Mouse (Mus musculus) neural tube, embryonic 14.5 days (tissue): ENCODE measurements at regions not wholly inside any gene's neighbourhood (a gene's known extent, or its start where the extent isn't known, plus 50 kb on each side); places are given as distances from the start of the nearest gene placed in this dataset.

ENCODE experiments used
- ATAC-seq: fragments of 200-750 bp; cut with Nextera tagmentation; 2 replicates; pipeline ENCODE4 v1.8.0; 2017; ENCODE audit warnings: low read depth, mild to moderate bottlenecking, moderate TSS enrichment, moderate library complexity
- H3K27ac ChIP-seq: fragments of 300-500 bp; sonication (generic); 2 replicates; pipeline ENCODE4 v1.5.1; 2014; ENCODE audit warnings: low read depth, mild to moderate bottlenecking, control low read depth, low read length, moderate library complexity, mixed read lengths
- H3K27me3 ChIP-seq: fragments of 300-500 bp; sonication (generic); 2 replicates; pipeline ENCODE4 v1.6.1; 2014; ENCODE audit warnings: low read length; ENCODE audit not compliant: control insufficient read depth, insufficient read depth
- H3K36me3 ChIP-seq: fragments of 300-500 bp; sonication (generic); 2 replicates; pipeline ENCODE4 v1.6.1; 2014; ENCODE audit warnings: low read length, mixed read lengths; ENCODE audit not compliant: control insufficient read depth, insufficient read depth
- H3K4me1 ChIP-seq: fragments of 300-500 bp; sonication (generic); 2 replicates; pipeline ENCODE4 v1.6.1; 2014; ENCODE audit warnings: low read length; ENCODE audit not compliant: control insufficient read depth, insufficient read depth
- H3K4me2 ChIP-seq: fragments of 300-500 bp; sonication (generic); 2 replicates; pipeline ENCODE4 v1.6.1; 2014; ENCODE audit warnings: mild to moderate bottlenecking, low read depth, low read length, control low read depth
- H3K4me3 ChIP-seq: fragments of 300-500 bp; sonication (generic); 2 replicates; pipeline ENCODE4 v1.5.1; 2014; ENCODE audit warnings: low read depth, low read length, control low read depth, mixed read lengths
- H3K9ac ChIP-seq: fragments of 300-500 bp; sonication (generic); replicated peaks from 2 replicates; pipeline ENCODE4 v1.6.1; 2014; ENCODE audit warnings: low read depth, mild to moderate bottlenecking, control low read depth, low read length, mixed read lengths
- H3K9me3 ChIP-seq: fragments of 300-500 bp; sonication (generic); 2 replicates; pipeline ENCODE4 v1.6.1; 2016; ENCODE audit warnings: low read length; ENCODE audit not compliant: control insufficient read depth
- WGBS: fragments of 180-500 bp; shearing (Covaris S2); extraction: QIAGEN DNeasy Blood & Tissue Kit; methylation state at CpG from one replicate; pipeline ENCODE4 v1.1.7; 2014; 5-methylcytosine and 5-hydroxymethylcytosine counted together

DNA sequence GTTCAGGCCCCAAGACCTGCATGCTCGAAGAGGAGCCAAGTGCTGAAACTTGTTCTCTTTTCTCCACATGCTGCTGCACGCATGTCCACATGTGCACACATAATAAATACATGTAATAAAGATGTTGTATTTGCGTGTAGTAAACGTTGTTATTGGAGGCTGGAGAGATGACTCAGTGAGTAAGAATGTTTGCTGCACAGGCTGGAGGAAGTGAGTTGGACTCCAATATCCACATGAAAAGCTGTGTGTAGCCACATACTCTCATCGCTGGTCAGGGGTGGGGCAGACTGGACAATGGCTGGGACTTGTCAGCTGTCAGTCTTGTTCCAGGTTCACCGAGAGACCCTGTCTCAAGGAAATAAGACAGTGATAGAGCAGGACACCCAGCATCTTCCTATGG, 147.8 kb downstream of the Mtx2 start:
- Histone ChIP-seq H3K27me3 (no peaks in the 10 kb centered on the region), H3K36me3 (no peaks in the 10 kb centered on the region), H3K27ac (no peak overlapping the region), H3K4me2 (no peak overlapping the region), H3K4me1 (no peaks in the 10 kb centered on the region; the same call in 1 of the 2 replicates), H3K9me3 (no peaks in the 10 kb centered on the region), H3K4me3 (no peak overlapping the region), H3K9ac (no peak overlapping the region)
- 88% methylated on average over 6 of the region's 6 CpGs for WGBS
- no peak for ATAC-seq

DNA sequence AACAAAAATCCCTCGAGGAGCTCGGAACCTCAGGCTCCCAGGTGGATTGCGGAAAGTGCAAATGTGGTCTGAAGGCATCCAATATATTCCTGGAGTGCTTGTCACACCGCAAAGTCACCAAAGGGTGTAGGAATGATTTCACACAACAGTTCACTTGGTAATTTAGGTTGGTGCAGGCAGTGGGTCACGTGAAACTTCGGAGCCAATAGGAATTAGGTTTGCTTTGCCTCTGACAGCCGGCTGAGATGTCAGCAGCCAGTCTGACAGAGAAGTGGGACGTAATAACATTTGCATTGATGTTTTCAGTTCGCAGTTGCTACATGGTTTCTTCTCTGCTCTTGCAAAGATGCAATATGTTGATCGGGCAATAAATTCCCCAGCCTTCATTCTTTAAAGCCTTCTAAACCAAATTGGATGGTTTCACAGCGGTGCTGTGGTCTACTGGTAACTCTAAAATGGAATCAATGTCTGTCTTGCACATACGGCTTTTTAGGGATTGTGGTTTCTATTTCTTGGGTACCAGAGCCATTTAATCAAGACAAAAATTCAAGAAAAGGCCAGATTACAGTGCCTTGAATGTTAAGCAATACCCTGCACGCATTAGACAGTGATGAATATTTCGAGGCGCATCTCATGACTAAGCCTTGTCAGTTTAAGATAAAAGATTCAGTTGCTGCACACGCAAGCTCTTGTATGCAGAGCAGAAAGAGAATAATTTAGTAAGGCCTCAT, 149.2 kb downstream of the Mtx2 start:
- 0 out of 2 replicates have a peak overlapping the region, but pooled peaks have one; percentile 35 for H3K9ac ChIP-seq
- H3K9me3 ChIP-seq, result no peaks in the 10 kb centered on the region

DNA sequence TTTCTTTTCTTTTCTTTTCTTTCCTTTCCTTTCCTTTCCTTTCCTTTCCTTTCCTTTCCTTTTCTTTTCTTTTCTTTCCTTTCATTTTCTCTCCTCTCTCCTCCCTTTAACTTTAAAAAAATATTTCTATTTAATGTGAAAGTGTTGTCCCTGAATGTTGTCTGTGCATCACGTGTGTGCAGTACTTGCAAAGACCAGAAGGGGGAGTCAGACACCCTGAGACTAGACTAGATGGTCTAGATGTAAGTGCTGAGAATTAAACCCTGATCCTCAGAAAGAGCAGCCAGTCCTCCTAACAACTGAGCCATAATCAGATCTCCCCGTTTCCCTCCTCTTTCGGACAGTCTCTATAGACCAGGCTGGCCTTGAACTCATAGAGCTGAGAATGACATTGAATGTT, 151.7 kb downstream of the Mtx2 start:
- H3K4me3 ChIP-seq, result no peak overlapping the region
- H3K9me3 ChIP-seq, result no peaks in the 10 kb centered on the region
- no peaks in the 10 kb centered on the region for H3K36me3 ChIP-seq
- H3K4me2 ChIP-seq, result no peak overlapping the region
- WGBS, result 98% methylated on average over 3 of the region's 3 CpGs
- no peaks in the 10 kb centered on the region for H3K27me3 ChIP-seq
- H3K4me1 ChIP-seq, result no peaks in the 10 kb centered on the region
- no peak overlapping the region for H3K27ac ChIP-seq
- ATAC-seq, result no peak
- no peak overlapping the region for H3K9ac ChIP-seq

More for the DNA sequence above, 149.2 kb downstream of the Mtx2 start:
- Histone ChIP-seq H3K27ac (peak overlapping the region; percentile 78), H3K4me3 (peak overlapping the region; percentile 22), H3K27me3 (no peaks in the 10 kb centered on the region), H3K36me3 (no peaks in the 10 kb centered on the region), H3K4me1 (no peaks in the 10 kb centered on the region; the same call in 1 of the 2 replicates), H3K4me2 (peak overlapping the region; percentile 53)
- WGBS, result 51% methylated on average over 16 of the region's 16 CpGs
- peak; percentile 82 for ATAC-seq

DNA sequence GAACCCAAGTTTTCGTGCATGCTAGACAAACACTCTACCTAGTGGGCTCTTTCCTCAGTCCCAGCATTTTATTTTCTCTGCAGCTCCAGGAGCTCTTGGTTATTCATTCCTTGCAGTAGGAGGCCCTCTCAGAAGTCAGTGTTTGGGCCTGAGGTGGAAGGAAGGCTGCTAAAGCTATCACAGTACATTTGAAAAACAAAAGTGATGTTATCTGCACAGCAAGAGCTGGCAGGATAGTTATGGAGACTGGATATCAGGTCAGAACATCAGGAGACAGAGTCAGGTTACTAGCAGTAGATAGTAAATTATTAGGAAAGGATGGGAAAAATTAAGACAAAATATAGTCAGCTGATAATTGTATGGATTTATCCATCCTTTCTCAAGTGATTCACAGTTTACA, 152.2 kb downstream of the Mtx2 start:
- Histone ChIP-seq H3K9me3 (no peaks in the 10 kb centered on the region), H3K4me1 (no peaks in the 10 kb centered on the region), H3K4me3 (no peak overlapping the region), H3K27me3 (no peaks in the 10 kb centered on the region), H3K27ac (no peak overlapping the region), H3K4me2 (no peak overlapping the region), H3K36me3 (no peaks in the 10 kb centered on the region), H3K9ac (no peak overlapping the region)
- WGBS, result 83% methylated on average over 1 of the region's 1 CpGs
- ATAC-seq, result no peak

DNA sequence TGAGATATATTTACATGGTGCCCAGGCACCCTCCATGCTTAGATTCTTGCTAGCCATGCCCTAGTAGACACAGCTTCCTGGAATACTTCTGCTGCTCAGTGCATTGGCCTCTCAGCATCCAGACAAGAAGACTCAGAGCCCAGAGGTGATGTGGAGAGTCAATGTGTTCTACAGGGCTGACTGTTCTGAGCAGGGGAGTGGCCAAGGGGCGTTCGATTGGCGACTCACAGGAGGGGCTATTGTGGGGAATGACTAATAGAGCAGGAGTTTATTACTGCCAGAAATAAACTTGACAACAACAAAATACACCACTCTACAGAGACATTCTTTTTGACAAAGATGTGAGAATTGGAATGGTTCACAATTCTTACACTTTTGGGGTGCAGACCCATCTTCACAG, 156.3 kb downstream of the Mtx2 start:
- 69% methylated on average over 3 of the region's 3 CpGs for WGBS
- Histone ChIP-seq H3K4me3 (no peak overlapping the region), H3K27me3 (no peaks in the 10 kb centered on the region), H3K9ac (no peak overlapping the region), H3K4me2 (no peak overlapping the region), H3K27ac (no peak overlapping the region), H3K9me3 (no peaks in the 10 kb centered on the region), H3K36me3 (no peaks in the 10 kb centered on the region), H3K4me1 (no peaks in the 10 kb centered on the region)
- ATAC-seq, result no peak

DNA sequence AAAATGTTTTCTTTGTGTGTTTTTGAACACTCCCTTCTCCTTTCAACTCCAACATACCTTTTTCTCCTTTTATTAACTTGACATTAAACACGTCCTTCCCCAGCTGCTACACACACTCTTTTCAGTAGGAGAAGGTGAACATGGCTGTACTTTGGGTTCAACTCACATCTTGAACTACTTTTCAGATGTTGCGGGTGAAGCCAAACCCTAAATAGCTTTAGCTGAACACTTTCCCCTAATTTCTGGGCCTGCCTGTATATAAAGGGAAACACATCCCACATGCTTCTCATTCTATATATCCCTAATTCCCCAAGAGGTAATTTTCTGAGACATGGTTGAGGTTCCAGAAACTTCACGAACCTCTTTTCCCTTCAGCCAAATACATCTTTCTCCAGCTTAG, 168.2 kb downstream of the Mtx2 start:
- no peak for ATAC-seq
- H3K9ac ChIP-seq, result no peak overlapping the region
- no peaks in the 10 kb centered on the region for H3K9me3 ChIP-seq
- H3K27me3 ChIP-seq, result no peaks in the 10 kb centered on the region
- H3K4me3 ChIP-seq, result no peak overlapping the region
- WGBS, result 86% methylated on average over 3 of the region's 3 CpGs
- no peaks in the 10 kb centered on the region for H3K4me1 ChIP-seq
- no peaks in the 10 kb centered on the region for H3K36me3 ChIP-seq
- no peak overlapping the region for H3K27ac ChIP-seq
- H3K4me2 ChIP-seq, result no peak overlapping the region

DNA sequence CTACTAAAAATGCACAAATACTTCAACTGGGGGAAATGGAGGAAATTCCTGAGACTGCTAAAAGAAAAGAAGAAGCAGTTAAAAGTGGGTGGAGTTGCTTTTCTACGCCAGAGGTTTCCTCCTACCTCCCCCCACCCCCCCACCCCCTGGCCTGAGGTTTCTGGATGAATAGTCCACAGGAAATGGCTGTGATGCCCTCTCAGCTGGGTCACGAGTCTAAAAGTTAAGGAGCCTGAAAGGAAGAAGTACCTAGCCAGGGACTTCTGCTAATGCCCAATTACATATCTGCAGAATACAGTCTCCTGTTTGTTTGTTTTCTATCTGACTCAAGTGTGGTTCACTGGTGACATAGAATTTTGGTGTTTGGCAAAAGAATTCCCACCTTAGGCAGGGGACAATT, 169.4 kb downstream of the Mtx2 start:
- no peak overlapping the region for H3K4me2 ChIP-seq
- ATAC-seq, result no peak
- H3K27ac ChIP-seq, result no peak overlapping the region
- no peaks in the 10 kb centered on the region for H3K27me3 ChIP-seq
- no peak overlapping the region for H3K4me3 ChIP-seq
- 0 out of 2 replicates have a peak, but pooled peaks cover under 1% of the 10 kb centered on the region for H3K4me1 ChIP-seq
- WGBS, result 14% methylated on average over 2 of the region's 2 CpGs
- no peaks in the 10 kb centered on the region for H3K36me3 ChIP-seq
- no peak overlapping the region for H3K9ac ChIP-seq
- H3K9me3 ChIP-seq, result no peaks in the 10 kb centered on the region

DNA sequence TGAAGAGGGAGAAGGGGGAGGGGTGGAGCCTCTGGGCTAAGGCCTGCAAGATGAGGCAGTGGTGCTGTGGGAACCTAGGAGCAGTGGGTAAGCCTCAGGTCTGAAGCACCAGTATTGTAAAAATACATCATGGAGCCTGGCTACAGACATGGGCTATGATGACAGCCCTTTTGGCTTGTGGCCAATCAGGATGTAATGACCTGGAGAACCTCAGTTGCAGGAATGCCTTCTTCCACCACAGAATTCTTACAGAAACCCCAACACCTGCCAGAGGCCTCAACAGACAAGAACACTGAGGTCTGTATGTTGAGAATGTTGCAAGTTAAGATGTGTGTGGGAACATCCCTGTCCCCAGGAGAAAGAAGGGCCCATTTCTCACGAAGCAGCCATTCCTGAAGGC, 172.1 kb downstream of the Mtx2 start:
- no peaks in the 10 kb centered on the region for H3K9me3 ChIP-seq
- H3K27ac ChIP-seq, result no peak overlapping the region
- no peak overlapping the region for H3K4me2 ChIP-seq
- no peak for ATAC-seq
- no peaks in the 10 kb centered on the region for H3K27me3 ChIP-seq
- H3K36me3 ChIP-seq, result no peaks in the 10 kb centered on the region
- peaks cover 16% of the 10 kb centered on the region; the same call in 1 of the 2 replicates for H3K4me1 ChIP-seq
- no peak overlapping the region for H3K9ac ChIP-seq
- 61% methylated on average over 1 of the region's 1 CpGs for WGBS
- H3K4me3 ChIP-seq, result no peak overlapping the region

DNA sequence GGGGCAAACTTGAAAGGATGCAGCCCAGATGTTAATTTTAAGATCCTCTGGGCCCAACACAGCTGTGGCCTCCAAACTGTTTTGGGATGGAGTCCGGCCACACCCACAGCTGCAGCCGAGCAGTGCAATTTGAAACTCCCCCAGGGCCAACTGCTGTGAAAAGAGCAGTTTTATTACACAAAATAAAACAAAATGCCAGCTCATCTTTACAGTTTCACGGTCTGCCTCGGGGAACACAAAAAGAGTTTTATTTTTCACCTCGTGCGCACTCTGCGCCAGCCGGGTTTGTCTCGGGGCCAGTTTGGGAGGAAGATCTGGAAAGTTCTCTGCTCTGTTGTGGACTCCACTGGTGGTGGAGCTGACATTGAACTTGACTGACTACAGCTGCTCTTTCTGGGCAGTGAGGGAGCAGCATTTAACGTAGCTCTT, 174.8 kb downstream of the Mtx2 start:
- no peak for ATAC-seq
- Histone ChIP-seq H3K27me3 (no peaks in the 10 kb centered on the region), H3K27ac (no peak overlapping the region), H3K9ac (no peak overlapping the region), H3K4me1 (peaks cover 17% of the 10 kb centered on the region; the same call in 1 of the 2 replicates), H3K4me3 (no peak overlapping the region), H3K36me3 (no peaks in the 10 kb centered on the region), H3K9me3 (no peaks in the 10 kb centered on the region), H3K4me2 (no peak overlapping the region)
- 6% methylated on average over 10 of the region's 10 CpGs for WGBS
